Mouse (Mus musculus): Measurements from ENCODE around the gene Cog5. TPM values are rescaled to one million over a fixed set of nuclear protein-coding genes. Genes with fewer than 3 reads are reported as not detected.

Cog5 gene
- polyA plus RNA-seq, 1 experiment from 2014 or later = 27.2 TPM

GRCm38 (mm10) chr12:31936657-31937300 is 282.1 kb downstream of the Cog5 start:
- Histone ChIP-seq H3K27ac (replicated peaks) (no peak overlapping the region), H3K4me1 (no peaks in the 10 kb centered on the region), H3K4me2 (replicated peaks) (no peak overlapping the region), H3K36me3 (peaks cover 77% of the 10 kb centered on the region), H3K4me3 (no peak overlapping the region), H3K27me3 (no peaks in the 10 kb centered on the region), H3K9me3 (no peaks in the 10 kb centered on the region), H3K9ac (replicated peaks) (no peak overlapping the region)
- no peak for ATAC-seq (replicated peaks)
- WGBS = 42% methylated on average over 6 of the region's 6 CpGs

GRCm38 (mm10) chr12:31937613-31938012 is 282.9 kb downstream of the Cog5 start:
- no peak overlapping the region for H3K4me2 ChIP-seq (replicated peaks)
- no peak overlapping the region for H3K4me3 ChIP-seq
- H3K27me3 ChIP-seq = no peaks in the 10 kb centered on the region
- no peak overlapping the region for H3K27ac ChIP-seq (replicated peaks)
- peaks cover 74% of the 10 kb centered on the region for H3K36me3 ChIP-seq
- 94% methylated on average over 3 of the region's 3 CpGs for WGBS
- no peak overlapping the region for H3K9ac ChIP-seq (replicated peaks)
- H3K4me1 ChIP-seq = no peaks in the 10 kb centered on the region
- no peak for ATAC-seq (replicated peaks)
- H3K9me3 ChIP-seq = no peaks in the 10 kb centered on the region

- Histone ChIP-seq H3K9me3 (no peaks in the 10 kb centered on the region), H3K4me2 (replicated peaks) (no peak overlapping the region), H3K36me3 (peaks cover 75% of the 10 kb centered on the region), H3K4me1 (no peaks in the 10 kb centered on the region), H3K27me3 (no peaks in the 10 kb centered on the region), H3K27ac (replicated peaks) (no peak overlapping the region), H3K9ac (replicated peaks) (no peak overlapping the region), H3K4me3 (no peak overlapping the region)
- no peak for ATAC-seq (replicated peaks)
- 93% methylated on average over 4 of the region's 4 CpGs for WGBS
These were observed 283.8 kb downstream of the Cog5 start for GRCm38 (mm10) chr12:31938391-31938997.

- Histone ChIP-seq H3K4me1 (no peaks in the 10 kb centered on the region), H3K27ac (replicated peaks) (no peak overlapping the region), H3K9me3 (no peaks in the 10 kb centered on the region), H3K36me3 (peaks cover 78% of the 10 kb centered on the region), H3K27me3 (no peaks in the 10 kb centered on the region), H3K4me2 (replicated peaks) (no peak overlapping the region), H3K4me3 (no peak overlapping the region), H3K9ac (replicated peaks) (no peak overlapping the region)
- ATAC-seq (replicated peaks) = no peak
These were observed 284.4 kb downstream of the Cog5 start for GRCm38 (mm10) chr12:31939026-31939425.

GRCm38 (mm10) chr12:31943020-31943654 is 288.5 kb downstream of the Cog5 start:
- H3K27me3 ChIP-seq = no peaks in the 10 kb centered on the region
- H3K9me3 ChIP-seq = no peaks in the 10 kb centered on the region
- H3K36me3 ChIP-seq = peaks cover 44% of the 10 kb centered on the region
- no peak overlapping the region for H3K4me3 ChIP-seq
- H3K9ac ChIP-seq (replicated peaks) = no peak overlapping the region
- 92% methylated on average over 4 of the region's 4 CpGs for WGBS
- no peak overlapping the region for H3K4me2 ChIP-seq (replicated peaks)
- no peak overlapping the region for H3K27ac ChIP-seq (replicated peaks)
- no peak for ATAC-seq (replicated peaks)
- H3K4me1 ChIP-seq = peaks cover 7% of the 10 kb centered on the region; the same call in 1 of the 2 replicates

GRCm38 (mm10) chr12:31944405-31944804 is 289.7 kb downstream of the Cog5 start:
- H3K4me3 ChIP-seq = no peak overlapping the region
- H3K4me1 ChIP-seq = peaks cover 16% of the 10 kb centered on the region
- no peak overlapping the region for H3K27ac ChIP-seq (replicated peaks)
- no peaks in the 10 kb centered on the region for H3K27me3 ChIP-seq
- H3K4me2 ChIP-seq (replicated peaks) = no peak overlapping the region
- no peak overlapping the region for H3K9ac ChIP-seq (replicated peaks)
- peaks cover 32% of the 10 kb centered on the region for H3K36me3 ChIP-seq
- WGBS = 91% methylated on average over 2 of the region's 2 CpGs
- no peaks in the 10 kb centered on the region for H3K9me3 ChIP-seq
- ATAC-seq (replicated peaks) = no peak

- Histone ChIP-seq H3K9ac (replicated peaks) (no peak overlapping the region), H3K4me2 (replicated peaks) (no peak overlapping the region), H3K27ac (replicated peaks) (no peak overlapping the region), H3K4me3 (no peak overlapping the region), H3K27me3 (no peaks in the 10 kb centered on the region), H3K9me3 (no peaks in the 10 kb centered on the region), H3K36me3 (peaks cover 15% of the 10 kb centered on the region), H3K4me1 (peaks cover 21% of the 10 kb centered on the region)
- no peak for ATAC-seq (replicated peaks)
- WGBS = 96% methylated on average over 5 of the region's 5 CpGs
These were observed 292.8 kb downstream of the Cog5 start for GRCm38 (mm10) chr12:31947476-31947875.

- Histone ChIP-seq H3K9me3 (no peaks in the 10 kb centered on the region), H3K27me3 (no peaks in the 10 kb centered on the region), H3K4me3 (peak overlapping the region; percentile 97), H3K9ac (replicated peaks) (peak overlapping the region; percentile 91), H3K27ac (replicated peaks) (peak overlapping the region; percentile 99), H3K4me2 (replicated peaks) (peak overlapping the region; percentile 60), H3K4me1 (peaks cover 21% of the 10 kb centered on the region), H3K36me3 (peaks cover 6% of the 10 kb centered on the region)
- 16% methylated on average over 7 of the region's 7 CpGs for WGBS
- ATAC-seq (replicated peaks) = no peak
These were observed 293.7 kb downstream of the Cog5 start for GRCm38 (mm10) chr12:31948101-31949000.

GRCm38 (mm10) chr12:31949193-31949741 is 294.6 kb downstream of the Cog5 start:
- H3K36me3 ChIP-seq = no peaks in the 10 kb centered on the region
- peak overlapping the region; percentile 97 for H3K4me3 ChIP-seq
- H3K27me3 ChIP-seq = no peaks in the 10 kb centered on the region
- H3K9me3 ChIP-seq = no peaks in the 10 kb centered on the region
- H3K4me2 ChIP-seq (replicated peaks) = peak overlapping the region; percentile 60
- WGBS = 0% methylated on average over 51 of the region's 58 CpGs
- peak; percentile 82 for ATAC-seq (replicated peaks)
- peak overlapping the region; percentile 91 for H3K9ac ChIP-seq (replicated peaks)
- H3K27ac ChIP-seq (replicated peaks) = peak overlapping the region; percentile 99
- H3K4me1 ChIP-seq = peaks cover 21% of the 10 kb centered on the region

GRCm38 (mm10) chr12:31949759-31950658 is 295.3 kb downstream of the Cog5 start, which contains the start of gene Hbp1:
Gene Hbp1, minus strand, starts transcription at chr12:31950535.
- H3K9ac ChIP-seq (replicated peaks) = peak within 1 kb of the TSS; percentile 91
- H3K27me3 ChIP-seq = no peaks in the 10 kb centered on the region
- H3K9me3 ChIP-seq = no peaks in the 10 kb centered on the region
- H3K4me2 ChIP-seq (replicated peaks) = peak within 1 kb of the TSS; percentile 74
- peak within 1 kb of the TSS; percentile 97 for H3K4me3 ChIP-seq
- no peaks in the 10 kb centered on the region for H3K36me3 ChIP-seq
- H3K4me1 ChIP-seq = peaks cover 21% of the 10 kb centered on the region
- peak within 1 kb of the TSS; percentile 99 for H3K27ac ChIP-seq (replicated peaks)
- WGBS = under 1% methylated on average over 68 of the region's 71 CpGs
- ATAC-seq (replicated peaks) = peak; percentile 98

GRCm38 (mm10) chr12:31950659-31951031 is 296.0 kb downstream of the Cog5 start:
- H3K27me3 ChIP-seq = no peaks in the 10 kb centered on the region
- peak overlapping the region; percentile 95 for H3K27ac ChIP-seq (replicated peaks)
- ATAC-seq (replicated peaks) = no peak
- WGBS = 6% methylated on average over 9 of the region's 9 CpGs
- peak overlapping the region; percentile 57 for H3K9ac ChIP-seq (replicated peaks)
- peak overlapping the region; percentile 97 for H3K4me3 ChIP-seq
- H3K4me2 ChIP-seq (replicated peaks) = peak overlapping the region; percentile 74
- H3K36me3 ChIP-seq = no peaks in the 10 kb centered on the region
- peaks cover 21% of the 10 kb centered on the region for H3K4me1 ChIP-seq
- H3K9me3 ChIP-seq = no peaks in the 10 kb centered on the region

Measured in forebrain, embryonic 15.5 days (tissue).